Mouse (Mus musculus): ENCODE data around the gene 2810021J22Rik. TPM values are rescaled to one million over a fixed set of nuclear protein-coding genes. Genes with fewer than 3 reads are reported as not detected.
"Not testable (repeated sequence)": the region's sequence is repeated elsewhere in the genome, so short reads cannot be mapped to it uniquely, and the experiment has no call there.

The 2810021J22Rik gene
- 3.2 and 4.0 TPM in 2 replicates for polyA plus RNA-seq (2015; fragmentation: Nextera tagmentation; extraction: Ambion mirVana)

DNA sequence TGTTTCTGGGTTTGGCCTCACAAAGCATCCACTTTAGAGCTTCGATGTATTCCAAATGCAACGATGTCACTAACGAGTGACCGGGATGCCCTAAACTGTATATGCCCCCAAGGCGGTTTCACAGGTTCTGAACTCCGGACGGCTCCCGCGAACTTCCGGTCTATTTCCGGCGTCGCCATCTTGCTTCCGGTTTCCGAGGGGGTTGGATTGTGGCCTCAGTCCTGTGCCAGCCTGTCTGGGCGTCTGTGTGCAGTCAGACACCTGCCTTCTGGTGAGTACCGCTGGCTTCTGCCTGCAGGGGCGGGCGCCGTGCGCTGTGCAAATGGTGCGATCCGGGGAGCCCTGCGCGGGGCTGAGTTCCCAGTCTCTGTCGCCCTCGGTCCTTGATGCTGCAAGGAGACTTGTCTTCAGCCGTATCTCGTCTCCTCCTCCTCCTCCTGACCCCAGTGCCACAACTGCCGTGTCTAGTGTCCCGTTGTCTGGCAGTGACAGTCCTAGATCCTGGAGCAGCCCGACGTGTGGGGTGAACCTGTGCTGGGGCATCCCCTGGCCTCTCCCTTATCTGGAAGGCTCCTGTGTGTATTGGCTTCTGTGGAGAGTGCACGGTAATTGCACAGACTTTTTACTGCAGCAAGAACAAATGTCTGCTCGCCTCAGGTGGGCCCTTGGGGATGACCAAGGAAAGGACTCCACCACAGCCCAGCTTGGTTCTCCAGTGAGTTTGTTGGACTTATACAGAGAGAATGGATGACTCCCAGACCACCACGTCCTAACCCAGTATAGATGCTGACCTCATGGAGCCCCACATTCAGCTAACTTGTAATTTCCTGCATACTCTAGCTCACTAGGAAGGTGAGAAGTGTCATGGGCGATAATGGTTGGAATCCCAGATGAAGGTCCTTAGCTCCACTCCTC, at the start of gene 2810021J22Rik:
Gene 2810021J22Rik (plus strand): TSS at position 178 of the 915 bp plus-strand sequence.
- peak within 1 kb of the TSS; percentile 62; the same call in 1 of the 2 replicates for H3K27ac ChIP-seq (ENCODE audit: low read length)
- no peaks in the 10 kb centered on the region for H3K9me3 ChIP-seq (ENCODE audit: low read length)
- no peaks in the 10 kb centered on the region for H3K27me3 ChIP-seq (replicated peaks; ENCODE audit: insufficient read depth, low read length)
- TF ChIP-seq EP300 (IDR thresholded peaks at IDR 0.05) (no peak), CTCF (IDR thresholded peaks at IDR 0.05) (peak; percentile 38)
- WGBS, result 2% methylated on average over 37 of the region's 37 CpGs
- DNase-seq (ENCODE audit: low spot score) (peak; percentile 82), ATAC-seq (peak; percentile 91)
- H3K4me2 ChIP-seq (replicated peaks; ENCODE audit: low read depth, low read length), result peak within 1 kb of the TSS; percentile 84
- peaks cover 8% of the 10 kb centered on the region; the same call in 1 of the 2 replicates for H3K4me1 ChIP-seq (ENCODE audit: insufficient read depth, low read depth, low read length)
- peak within 1 kb of the TSS; percentile 59 for H3K9ac ChIP-seq (replicated peaks; ENCODE audit: low read depth)
- H3K36me3 ChIP-seq (ENCODE audit: insufficient read depth, low read length), result peaks cover 3% of the 10 kb centered on the region; the same call in 1 of the 2 replicates
- H3K4me3 ChIP-seq (ENCODE audit: low read depth, low read length), result peak within 1 kb of the TSS; percentile 63

DNA sequence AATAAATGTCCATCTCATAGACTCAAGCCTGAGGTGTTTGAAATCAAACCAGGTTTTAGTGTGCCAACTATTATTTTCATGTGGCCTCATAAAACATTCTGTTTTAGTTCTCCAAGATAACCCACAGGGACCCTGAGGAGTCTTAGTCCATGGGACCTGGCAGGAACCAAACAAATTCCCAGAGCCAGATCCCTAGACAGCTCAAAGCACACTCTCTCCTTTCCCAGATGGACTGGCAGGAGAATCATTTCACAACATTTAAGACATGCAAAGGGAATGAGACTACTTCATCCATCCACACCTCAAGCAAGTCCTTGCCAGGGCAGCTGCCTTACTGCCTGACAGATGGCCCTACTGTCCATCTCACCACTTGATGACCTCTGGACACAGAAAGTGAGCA, 38.1 kb upstream of the 2810021J22Rik start, which contains the start of gene Olfr312:
Gene Olfr312 (plus strand): TSS at position 301 of the 400 bp plus-strand sequence.
- not testable (repeated sequence) for H3K9me3 ChIP-seq (ENCODE audit: low read length); H3K27me3 ChIP-seq (replicated peaks; ENCODE audit: insufficient read depth, low read length); H3K4me1 ChIP-seq (ENCODE audit: insufficient read depth, low read depth, low read length); H3K4me2 ChIP-seq (replicated peaks; ENCODE audit: low read depth, low read length); H3K27ac ChIP-seq (ENCODE audit: low read length); ATAC-seq; H3K36me3 ChIP-seq (ENCODE audit: insufficient read depth, low read length); DNase-seq (ENCODE audit: low spot score); H3K9ac ChIP-seq (replicated peaks; ENCODE audit: low read depth); H3K4me3 ChIP-seq (ENCODE audit: low read depth, low read length)

DNA sequence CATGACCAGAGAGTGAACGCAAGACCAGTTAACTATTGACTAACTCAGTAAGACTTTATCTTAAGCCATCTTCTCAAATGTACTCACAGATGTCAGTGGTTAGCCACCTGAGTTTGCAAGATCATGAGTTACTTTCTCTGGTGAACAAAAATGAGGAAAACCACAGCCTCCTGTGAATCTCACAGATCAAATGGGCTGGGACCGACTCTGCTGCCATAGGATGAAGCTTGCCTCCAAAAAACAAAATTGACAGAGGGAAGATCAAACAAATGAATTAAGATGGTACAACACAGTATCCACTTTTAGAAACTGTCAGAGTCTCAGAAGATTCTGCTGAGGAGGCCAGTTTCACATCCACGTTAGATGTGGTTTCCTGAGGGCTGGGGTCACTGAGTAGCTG, 37.3 kb upstream of the 2810021J22Rik start:
- H3K27me3 ChIP-seq (replicated peaks; ENCODE audit: insufficient read depth, low read length), result no peaks in the 10 kb centered on the region
- WGBS, result 72% methylated on average over 3 of the region's 3 CpGs
- no peaks in the 10 kb centered on the region for H3K36me3 ChIP-seq (ENCODE audit: insufficient read depth, low read length)
- DNase-seq (ENCODE audit: low spot score), result no peak
- no peaks in the 10 kb centered on the region for H3K4me1 ChIP-seq (ENCODE audit: insufficient read depth, low read depth, low read length)
- no peak overlapping the region for H3K27ac ChIP-seq (ENCODE audit: low read length)
- H3K9me3 ChIP-seq (ENCODE audit: low read length), result no peaks in the 10 kb centered on the region
- H3K4me2 ChIP-seq (replicated peaks; ENCODE audit: low read depth, low read length), result no peak overlapping the region
- no peak overlapping the region for H3K4me3 ChIP-seq (ENCODE audit: low read depth, low read length)
- ATAC-seq, result no peak
- H3K9ac ChIP-seq (replicated peaks; ENCODE audit: low read depth), result no peak overlapping the region
- TF ChIP-seq CTCF (IDR thresholded peaks at IDR 0.05) (no peak), EP300 (IDR thresholded peaks at IDR 0.05) (no peak)

DNA sequence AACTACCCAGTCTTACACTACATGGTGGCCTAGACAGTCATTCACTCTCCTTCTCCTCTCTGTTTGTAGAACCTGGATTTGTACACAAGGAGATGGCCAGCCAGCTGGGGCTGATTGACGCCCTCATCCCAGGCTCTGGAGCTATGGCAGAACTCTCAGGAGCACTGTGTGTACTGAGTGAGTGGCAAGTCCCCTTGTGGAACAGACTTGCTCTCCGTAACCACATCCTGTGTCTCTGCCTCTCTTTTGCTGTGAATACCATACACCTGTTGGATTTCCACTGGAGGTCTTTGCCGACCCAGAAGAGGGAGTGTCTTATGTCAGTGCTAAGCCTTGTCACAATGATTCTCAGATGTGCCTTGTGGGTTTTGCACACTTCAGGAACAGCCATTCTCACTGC, 34.5 kb upstream of the 2810021J22Rik start:
- not testable (repeated sequence) for H3K27me3 ChIP-seq (replicated peaks; ENCODE audit: insufficient read depth, low read length); H3K36me3 ChIP-seq (ENCODE audit: insufficient read depth, low read length); H3K4me2 ChIP-seq (replicated peaks; ENCODE audit: low read depth, low read length); ATAC-seq; H3K4me3 ChIP-seq (ENCODE audit: low read depth, low read length); H3K4me1 ChIP-seq (ENCODE audit: insufficient read depth, low read depth, low read length); H3K9ac ChIP-seq (replicated peaks; ENCODE audit: low read depth); H3K27ac ChIP-seq (ENCODE audit: low read length); DNase-seq (ENCODE audit: low spot score); H3K9me3 ChIP-seq (ENCODE audit: low read length)
- WGBS, result 61% methylated on average over 3 of the region's 3 CpGs

DNA sequence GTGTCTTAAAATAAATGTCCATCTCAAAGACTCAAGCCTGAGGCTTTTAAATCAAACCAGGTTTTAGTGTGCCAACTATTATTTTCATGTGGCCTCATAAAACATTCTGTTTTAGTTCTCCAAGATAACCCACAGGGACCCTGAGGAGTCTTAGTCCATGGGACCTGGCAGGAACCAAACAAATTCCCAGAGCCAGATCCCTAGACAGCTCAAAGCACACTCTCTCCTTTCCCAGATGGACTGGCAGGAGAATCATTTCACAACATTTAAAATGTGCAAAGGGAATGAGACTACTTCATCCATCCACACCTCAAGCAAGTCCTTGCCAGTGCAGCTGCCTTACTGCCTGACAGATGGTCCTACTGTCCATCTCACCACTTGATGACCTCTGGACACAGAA, 28.1 kb upstream of the 2810021J22Rik start, which contains the start of gene Olfr311:
Gene Olfr311 (plus strand): TSS at position 301 of the 400 bp plus-strand sequence.
- H3K9ac ChIP-seq (replicated peaks; ENCODE audit: low read depth); H3K4me3 ChIP-seq (ENCODE audit: low read depth, low read length); H3K27me3 ChIP-seq (replicated peaks; ENCODE audit: insufficient read depth, low read length); H3K9me3 ChIP-seq (ENCODE audit: low read length); H3K27ac ChIP-seq (ENCODE audit: low read length); H3K4me1 ChIP-seq (ENCODE audit: insufficient read depth, low read depth, low read length); ATAC-seq; H3K36me3 ChIP-seq (ENCODE audit: insufficient read depth, low read length); DNase-seq (ENCODE audit: low spot score); H3K4me2 ChIP-seq (replicated peaks; ENCODE audit: low read depth, low read length): not testable (repeated sequence)

DNA sequence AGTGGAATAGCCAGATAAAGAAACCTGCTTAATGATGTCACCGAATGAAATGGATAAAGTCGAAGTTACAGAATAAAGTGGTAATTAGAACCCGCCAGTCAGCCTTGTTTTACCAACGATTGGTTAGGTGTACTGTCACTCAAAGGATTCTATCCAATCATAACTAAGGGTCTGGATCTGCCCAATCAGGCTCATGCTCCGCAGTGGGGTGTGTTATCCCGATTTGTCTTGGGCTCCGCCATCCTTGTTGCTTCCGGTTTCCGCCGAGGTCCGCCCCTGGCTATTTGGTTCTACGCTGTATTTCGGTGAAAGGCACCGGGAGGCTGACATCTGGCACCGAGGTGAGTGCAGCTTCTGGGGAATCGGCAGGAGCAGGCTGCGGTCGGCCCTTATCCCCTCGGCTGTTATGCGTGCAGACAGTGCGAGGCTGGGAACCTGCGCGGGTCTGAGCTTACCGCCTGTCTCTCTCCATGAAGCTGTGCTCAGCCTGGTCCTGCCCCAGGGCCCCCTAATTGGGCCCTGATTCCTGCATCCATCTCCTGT, 20.0 kb upstream of the 2810021J22Rik start, which contains the start of gene Gm12258:
Gene Gm12258 (plus strand): TSS at position 240 of the 543 bp plus-strand sequence.
- Histone ChIP-seq H3K9ac (replicated peaks; ENCODE audit: low read depth) (peak within 1 kb of the TSS; percentile 69), H3K36me3 (ENCODE audit: insufficient read depth, low read length) (0 out of 2 replicates have a peak, but pooled peaks cover 11% of the 10 kb centered on the region), H3K9me3 (ENCODE audit: low read length) (no peaks in the 10 kb centered on the region), H3K4me2 (replicated peaks; ENCODE audit: low read depth, low read length) (peak within 1 kb of the TSS; percentile 63), H3K27me3 (replicated peaks; ENCODE audit: insufficient read depth, low read length) (no peaks in the 10 kb centered on the region), H3K27ac (ENCODE audit: low read length) (no peak within 1 kb of the TSS; the same call in 1 of the 2 replicates), H3K4me3 (ENCODE audit: low read depth, low read length) (peak within 1 kb of the TSS; percentile 71), H3K4me1 (ENCODE audit: insufficient read depth, low read depth, low read length) (peaks cover 6% of the 10 kb centered on the region; the same call in 1 of the 2 replicates)
- WGBS, result 1% methylated on average over 24 of the region's 24 CpGs
- ATAC-seq, result peak; percentile 100
- DNase-seq (ENCODE audit: low spot score), result peak; percentile 97
- TF ChIP-seq CTCF (IDR thresholded peaks at IDR 0.05) (no peak), EP300 (IDR thresholded peaks at IDR 0.05) (peak; percentile 7; the same call in 1 of the 2 replicates)
